Mouse (Mus musculus): ENCODE measurements around the gene H2-T3.
"Not testable (repeated sequence)": the region's sequence is repeated elsewhere in the genome, so short reads cannot be mapped to it uniquely, and the experiment has no call there.

Gene H2-T3

DNA sequence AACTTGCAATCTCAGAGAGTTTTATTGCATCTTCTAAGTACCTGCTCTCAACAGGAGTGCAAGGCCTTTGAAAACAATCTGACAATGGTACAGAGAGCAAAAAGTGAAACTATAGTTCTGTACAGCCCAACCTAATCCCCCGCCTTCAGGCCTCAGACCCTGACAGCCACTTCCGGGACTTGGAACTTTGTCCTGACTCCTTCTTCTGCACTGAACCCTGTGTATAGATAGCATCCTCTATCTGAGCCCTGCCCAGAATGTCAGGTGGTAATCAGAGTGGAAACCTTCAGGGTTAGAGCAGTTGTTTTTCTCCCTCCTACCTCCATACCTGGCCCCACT is at the start of gene H2-T3:
TSS of gene H2-T3 (minus strand) at position 119 of the 339 bp plus-strand sequence.
- no peak for DNase-seq (ENCODE audit: low read depth, low spot score)

DNA sequence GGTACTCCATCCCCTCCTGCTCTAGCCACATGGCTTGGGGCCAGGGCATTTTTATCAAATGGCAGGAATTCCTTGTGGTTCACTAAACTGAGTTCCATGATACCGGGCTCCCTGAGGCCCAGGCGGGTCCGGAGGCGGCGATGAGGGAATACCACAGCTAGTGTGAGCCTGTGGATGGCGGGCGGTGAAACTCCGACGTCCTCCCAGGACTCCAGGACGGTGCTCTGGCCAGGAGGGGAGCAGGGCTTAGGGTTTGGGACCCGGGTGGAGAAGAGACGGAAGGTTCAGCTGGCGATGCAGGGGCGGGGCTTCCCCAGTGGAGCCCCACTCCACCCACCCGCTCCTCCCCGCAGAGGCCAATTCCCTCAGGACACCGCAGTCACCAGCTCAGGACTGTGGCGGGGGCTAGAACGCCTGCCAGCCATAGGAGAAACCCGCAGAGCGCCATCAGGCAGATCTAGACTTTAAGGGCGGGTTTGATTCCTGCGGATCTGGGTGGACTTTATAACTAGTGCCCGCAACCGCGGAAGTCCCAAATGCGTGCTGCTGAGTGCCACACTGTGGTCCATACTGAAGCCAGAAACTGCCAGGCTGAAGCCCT is 47.3 kb upstream of the H2-T3 start:
- DNase-seq (ENCODE audit: low read depth, low spot score): no peak

DNA sequence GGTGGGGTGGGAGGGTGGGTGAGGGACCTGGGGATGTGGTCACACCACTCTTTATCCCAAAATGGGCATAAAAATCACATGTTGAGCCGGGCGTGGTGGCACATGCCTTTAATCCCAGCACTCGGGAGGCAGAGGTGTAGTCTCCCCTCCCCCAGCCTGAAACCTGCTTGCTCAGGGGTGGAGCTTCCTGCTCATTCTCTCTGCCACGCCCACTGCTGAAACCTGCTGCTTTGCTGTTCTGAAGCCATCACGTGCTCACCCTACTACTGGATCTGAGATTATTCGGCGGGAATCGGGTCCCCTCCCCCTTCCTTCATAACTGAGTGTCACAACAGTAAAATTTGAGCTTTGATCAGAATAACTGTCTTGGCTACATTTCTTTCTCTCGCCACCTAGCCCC is 45.2 kb upstream of the H2-T3 start:
- DNase-seq (ENCODE audit: low read depth, low spot score): not testable (repeated sequence)

DNA sequence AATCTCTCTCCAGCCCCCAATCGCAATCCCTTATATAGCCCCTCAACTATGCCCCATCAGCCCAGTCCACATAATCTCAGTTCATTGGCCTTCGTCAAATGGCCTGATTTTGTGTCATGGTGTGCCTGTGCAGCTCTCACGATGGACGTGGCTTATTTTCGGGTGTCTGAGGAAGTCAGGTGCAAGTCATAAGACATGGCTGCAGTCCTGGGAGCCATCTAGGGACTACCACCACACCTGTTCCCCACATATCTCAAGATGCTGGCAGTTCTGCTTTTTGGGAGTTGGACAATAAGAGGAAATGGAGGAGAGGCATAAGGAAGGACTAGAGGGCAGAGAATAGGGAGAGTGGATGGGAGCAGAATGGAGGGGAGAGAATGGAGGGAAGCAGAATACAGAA is 43.5 kb upstream of the H2-T3 start:
- DNase-seq (ENCODE audit: low read depth, low spot score): no peak

DNA sequence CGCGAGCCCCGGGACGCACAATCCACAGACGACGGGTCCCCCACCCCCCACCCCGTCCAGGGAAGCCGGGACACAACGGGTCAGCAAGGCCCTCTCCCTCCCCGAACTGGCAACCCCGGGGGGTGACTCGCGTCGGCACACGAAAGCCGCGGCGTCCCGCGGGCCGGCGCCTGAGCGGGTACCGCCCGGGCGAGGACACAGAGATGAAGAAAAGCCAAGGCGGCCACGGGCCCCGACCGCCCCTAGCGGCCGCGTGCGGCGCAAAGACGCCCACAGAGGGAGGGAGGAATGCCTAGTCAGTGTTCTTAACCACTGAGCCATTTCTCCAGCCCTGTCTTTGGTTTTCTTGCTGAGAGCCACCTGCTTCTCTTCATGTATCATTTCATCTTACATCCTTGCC is 41.2 kb upstream of the H2-T3 start:
- peak; percentile 62 for DNase-seq (ENCODE audit: low read depth, low spot score)

DNA sequence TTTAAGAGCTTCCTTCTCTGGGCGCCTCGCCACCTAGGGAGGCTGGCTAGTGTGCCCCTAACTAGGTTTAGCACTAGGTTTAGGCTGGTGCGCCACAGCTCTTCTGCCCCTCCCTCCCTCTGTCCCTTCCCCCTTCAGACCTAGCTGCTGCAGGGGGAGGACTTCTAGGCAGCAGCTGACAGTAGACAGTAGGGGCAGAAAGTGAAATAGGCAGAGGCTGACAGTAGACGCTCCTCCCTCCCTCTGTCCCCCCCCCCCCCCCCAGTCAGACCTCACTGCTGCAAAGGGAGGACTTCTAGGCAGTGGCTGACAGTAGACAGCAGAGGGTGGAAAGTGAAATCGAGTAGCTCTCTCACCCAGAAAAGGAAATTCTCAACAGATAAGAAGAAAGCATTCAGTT is 39.0 kb upstream of the H2-T3 start:
- no peak for DNase-seq (ENCODE audit: low read depth, low spot score)

DNA sequence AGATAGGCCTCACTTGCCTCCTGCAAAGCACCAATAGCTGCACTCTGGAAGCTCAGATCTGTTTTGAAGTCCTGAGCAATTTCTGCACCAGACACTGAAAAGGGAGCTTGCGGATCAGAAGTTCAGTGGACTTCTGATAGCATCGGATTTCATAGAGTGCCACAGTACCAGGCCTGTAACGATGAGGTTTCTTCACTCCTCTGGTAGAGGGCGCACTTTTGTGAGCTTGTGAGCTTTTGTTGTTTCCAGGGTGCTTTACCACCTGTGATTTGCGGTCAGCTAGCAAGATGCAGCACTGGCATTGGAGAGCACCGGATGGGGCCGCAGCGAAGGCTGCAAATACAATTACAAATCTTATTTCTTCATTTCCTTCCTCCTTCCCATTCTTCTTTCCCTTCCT is 36.8 kb upstream of the H2-T3 start:
- DNase-seq (ENCODE audit: low read depth, low spot score): no peak

DNA sequence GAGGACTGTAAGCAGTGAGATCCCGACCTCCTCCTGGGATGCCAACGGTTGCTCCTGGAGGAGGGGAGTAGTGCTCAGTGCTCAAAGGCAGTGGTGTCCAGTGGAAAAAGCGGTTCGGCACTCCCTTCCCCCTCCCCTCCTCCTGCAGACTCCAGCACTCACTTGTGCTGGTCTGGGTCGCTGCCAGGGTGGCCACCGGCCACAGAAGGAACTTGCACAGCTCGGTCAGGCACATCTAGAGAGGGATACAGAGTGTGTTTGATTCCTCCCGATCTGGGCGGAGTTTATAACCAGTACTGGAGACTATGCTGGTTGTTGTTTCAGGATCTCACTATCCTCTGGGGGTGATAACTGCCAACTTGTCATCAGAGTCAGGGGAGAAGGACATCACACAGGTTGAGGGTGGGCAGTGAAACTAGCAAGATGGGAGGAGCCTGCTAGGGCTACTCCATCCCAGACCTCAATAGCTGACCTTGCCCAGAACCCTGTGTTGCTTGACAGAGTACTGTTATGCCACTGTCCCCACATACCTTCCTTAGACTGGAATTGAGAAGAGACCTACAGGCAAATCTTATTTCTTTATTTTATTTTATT is 35.2 kb upstream of the H2-T3 start:
- no peak for DNase-seq (ENCODE audit: low read depth, low spot score)

DNA sequence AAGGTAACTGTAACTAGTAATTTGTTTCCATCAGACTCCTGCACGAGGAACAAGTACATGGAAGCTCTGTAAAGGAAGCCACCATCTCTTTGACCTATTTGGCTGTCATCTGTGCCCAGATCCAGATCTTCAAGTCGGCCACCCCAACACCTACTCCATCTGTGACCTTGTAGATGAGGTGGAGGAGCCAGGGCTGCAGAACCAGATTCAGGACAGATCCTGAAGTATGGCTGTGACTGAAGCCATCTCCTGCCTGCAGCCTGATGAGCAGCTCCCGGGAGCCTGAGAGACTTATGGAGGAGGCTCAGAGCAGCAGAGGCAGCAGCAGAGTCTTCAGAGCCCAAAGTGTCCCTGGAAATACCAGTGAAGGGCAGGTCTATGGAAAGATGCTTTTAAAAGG is 34.4 kb upstream of the H2-T3 start:
- no peak for DNase-seq (ENCODE audit: low read depth, low spot score)

DNA sequence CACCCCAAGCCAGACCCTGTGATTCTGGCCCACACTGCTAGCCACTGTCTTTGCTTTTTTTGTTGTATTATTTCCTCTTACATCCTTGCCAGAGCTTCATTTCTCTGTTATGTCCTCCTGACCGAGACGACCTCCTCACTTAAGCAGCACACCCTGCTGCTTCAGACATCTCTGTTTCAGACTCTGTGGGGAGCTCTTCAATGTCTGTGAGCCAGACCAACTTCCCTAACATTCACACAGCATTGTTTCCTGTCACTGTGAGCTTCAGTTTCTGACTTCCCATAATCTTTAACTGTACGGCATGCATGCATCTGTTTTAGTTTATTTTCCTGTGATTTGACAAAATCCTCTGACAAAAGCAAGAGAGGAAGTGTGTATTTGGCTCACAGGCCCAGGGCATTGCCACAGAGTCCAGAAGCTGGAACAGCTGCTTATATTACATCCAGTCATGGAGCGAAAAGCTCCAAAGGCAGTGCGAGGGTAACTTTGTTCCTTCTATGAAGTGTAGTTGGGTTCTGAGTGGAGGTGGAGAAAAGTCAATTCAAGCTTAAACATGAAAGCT is 28.6 kb upstream of the H2-T3 start:
- no peak for DNase-seq (ENCODE audit: low read depth, low spot score)

DNA sequence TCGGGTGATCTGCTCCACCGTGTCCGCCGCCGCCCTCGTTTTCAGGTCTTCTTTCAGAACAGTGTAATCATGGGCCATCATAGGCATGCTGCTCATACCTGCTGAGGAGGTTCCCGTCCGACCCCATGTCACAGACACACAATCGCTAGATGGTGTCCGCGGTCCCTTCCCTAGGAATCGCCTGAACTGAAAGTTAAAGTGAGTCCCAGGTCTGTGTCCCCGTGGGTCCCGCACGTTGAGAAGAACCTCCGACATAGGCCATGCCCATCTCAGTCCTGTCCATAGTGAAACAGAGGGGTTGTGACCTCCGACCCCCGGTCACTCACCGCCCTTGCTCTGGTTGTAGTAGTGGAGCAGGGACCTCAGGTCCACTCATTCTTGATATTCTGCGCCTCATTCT is 25.5 kb upstream of the H2-T3 start:
- no peak for DNase-seq (ENCODE audit: low read depth, low spot score)

DNA sequence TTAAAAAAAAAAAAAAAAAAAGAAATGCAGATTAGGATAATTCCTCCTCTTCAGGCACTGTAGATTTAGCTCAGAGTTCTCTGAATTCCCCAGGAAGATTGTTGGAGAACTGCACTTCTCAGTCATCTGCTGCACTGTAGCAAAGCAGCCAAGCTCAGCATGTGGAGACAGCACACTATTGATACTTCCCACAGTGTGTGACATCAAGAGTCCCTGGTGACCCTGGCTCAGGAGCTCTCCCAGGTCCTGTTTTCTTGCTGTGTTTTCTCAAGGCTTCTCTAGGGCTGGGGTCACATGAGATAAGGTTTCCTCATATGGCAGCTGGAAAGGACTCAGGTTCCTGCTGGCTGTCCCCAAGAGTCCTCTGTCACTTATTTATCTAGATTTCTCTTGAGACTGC is 16.8 kb upstream of the H2-T3 start:
- no peak for DNase-seq (ENCODE audit: low read depth, low spot score)

DNA sequence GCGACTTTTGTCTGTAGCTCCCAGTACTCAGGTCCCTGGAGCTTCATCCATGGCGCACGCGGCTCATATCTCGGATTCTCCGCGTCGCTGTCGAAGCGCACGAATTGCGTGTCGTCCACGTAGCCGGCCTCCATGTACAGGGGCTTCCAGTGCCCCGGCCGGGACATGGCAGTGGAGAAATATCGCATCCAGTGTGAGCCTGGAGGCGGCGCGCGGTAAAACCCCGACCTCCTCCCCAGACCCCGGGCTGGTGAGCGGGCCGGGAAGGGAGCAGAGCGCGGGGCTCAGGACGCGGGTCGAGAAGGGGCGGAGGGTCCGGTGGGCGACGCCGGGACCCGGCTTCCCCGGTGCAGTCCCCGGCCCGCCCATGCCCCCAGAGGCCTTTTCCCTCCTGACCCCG is 15.8 kb upstream of the H2-T3 start:
- no peak for DNase-seq (ENCODE audit: low read depth, low spot score)

DNA sequence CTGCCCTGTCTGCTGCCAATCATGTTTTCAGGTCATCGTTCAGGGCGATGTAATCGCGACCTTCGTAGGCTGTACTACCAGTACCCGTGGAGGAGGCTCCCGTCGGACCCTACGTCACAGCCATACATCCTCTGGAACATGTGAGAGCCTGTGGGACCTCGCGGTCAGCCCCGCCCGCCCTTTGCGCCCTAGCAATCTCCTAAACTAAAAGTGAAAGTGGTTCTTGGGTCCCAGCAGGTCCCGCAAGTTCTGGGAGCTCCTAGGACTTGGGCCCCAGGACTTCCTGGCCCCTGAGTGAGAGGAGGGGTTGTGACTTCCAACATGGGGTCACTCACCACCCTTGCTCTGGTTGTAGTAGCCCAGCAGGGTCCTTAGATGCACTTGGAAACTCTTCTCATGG is 15.4 kb upstream of the H2-T3 start:
- DNase-seq (ENCODE audit: low read depth, low spot score): no peak

DNA sequence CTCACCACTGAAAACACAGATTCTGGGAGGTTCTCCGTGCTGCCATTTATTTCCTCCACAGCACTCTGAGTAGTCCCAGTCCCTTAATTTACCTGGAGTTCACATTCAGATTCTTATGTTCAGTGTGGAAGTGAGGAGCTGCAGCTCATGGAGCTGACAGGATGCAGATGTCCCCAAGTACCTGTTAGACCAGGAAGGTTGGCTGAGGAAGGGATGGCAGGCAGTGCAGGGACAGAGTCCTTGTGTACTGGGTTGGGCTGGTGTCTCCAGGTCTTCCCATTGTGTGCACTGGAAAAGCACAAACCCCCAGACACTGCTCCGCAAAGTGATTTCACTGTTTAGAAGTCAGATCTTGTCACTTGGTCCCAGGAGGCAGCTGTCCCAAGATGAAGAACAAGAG is 11.8 kb upstream of the H2-T3 start:
- DNase-seq (ENCODE audit: low read depth, low spot score): no peak

DNA sequence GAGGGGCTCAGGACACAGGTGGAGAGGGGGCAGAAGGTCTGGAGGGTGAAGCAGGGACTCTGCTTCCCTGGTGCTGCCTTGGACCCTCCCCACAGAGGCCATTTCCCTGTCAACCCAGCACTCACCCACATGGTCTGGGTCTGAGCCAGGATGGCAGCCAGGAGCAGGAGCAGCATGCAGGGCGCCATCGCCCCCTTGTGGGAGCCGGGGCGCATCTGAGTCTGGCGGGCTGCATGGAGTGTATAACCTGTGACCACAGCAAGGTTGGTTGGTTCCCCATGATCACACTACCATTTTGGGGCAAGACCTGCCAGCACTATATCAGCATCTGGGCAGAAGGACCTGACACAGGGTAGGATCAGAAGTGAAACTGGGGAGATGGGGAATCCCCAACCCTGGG is 8.2 kb upstream of the H2-T3 start:
- no peak for DNase-seq (ENCODE audit: low read depth, low spot score)

DNA sequence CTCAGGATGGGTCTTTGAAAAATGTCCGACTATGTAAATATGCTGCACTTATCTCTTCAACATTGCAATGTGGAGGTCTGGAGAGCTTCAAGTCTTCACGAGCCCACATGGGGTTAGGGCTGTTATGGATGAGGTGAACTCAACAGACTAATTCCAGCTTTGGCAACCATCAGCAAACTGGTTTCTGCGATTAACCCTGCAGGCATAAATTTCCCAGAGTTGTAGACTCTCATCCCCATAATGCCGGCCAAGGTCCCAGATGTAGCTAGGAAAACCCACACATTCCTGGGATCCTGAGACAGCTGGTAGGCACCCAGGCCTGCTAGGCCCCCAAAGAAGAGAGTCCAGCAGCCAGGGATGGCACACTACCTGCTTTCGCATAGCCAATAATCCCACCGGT is 4.4 kb upstream of the H2-T3 start:
- no peak for DNase-seq (ENCODE audit: low read depth, low spot score)

DNA sequence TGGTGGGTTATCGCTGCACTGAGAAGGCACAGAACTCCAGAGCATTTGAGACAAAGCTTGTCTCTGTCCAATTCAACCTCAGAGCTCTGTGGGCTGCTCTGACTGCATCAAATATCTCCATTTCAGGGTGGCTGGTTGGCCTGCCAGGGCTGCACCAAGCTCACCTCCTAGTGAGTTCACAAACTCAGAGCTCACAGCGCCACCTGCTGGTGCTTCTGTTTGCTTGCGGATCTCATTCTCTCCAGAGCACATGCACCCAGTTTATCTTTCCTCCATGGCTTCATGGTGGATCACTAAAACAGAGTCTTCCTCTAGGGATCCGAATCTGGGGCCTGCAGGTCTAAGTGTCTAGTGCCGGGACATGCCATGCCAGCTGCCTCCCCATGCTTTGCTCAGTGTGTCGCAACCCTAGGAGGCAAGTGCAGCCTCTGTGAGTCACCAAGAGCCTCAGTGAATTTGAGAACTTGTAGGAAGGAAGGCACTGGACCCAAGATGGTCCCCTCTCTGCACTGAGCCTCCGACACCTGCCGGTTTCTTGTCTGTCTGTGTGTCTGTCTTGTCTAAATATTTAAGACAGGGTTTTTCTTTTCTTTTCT is 3.6 kb upstream of the H2-T3 start:
- peak; percentile 34 for DNase-seq (ENCODE audit: low read depth, low spot score)

DNA sequence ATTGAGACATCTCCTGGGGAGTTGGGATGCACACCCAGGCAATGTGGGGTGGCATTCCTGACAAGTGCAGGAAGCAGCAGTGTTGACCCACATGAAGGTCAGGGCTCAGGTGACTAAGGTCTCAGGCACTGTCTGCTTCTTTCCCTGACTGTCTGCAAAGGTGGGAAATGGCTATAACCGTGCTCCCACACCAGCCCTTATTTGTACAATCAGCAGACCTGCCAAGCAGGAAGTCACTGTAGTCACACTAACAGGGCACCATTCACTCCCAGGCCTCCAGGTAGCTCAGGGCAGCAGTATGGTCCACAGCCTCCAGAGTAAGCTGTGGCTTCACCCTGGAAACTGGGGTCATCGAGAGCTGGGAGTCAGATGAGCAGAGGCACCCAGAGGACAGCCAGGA is 2.3 kb upstream of the H2-T3 start:
- DNase-seq (ENCODE audit: low read depth, low spot score): no peak

DNA sequence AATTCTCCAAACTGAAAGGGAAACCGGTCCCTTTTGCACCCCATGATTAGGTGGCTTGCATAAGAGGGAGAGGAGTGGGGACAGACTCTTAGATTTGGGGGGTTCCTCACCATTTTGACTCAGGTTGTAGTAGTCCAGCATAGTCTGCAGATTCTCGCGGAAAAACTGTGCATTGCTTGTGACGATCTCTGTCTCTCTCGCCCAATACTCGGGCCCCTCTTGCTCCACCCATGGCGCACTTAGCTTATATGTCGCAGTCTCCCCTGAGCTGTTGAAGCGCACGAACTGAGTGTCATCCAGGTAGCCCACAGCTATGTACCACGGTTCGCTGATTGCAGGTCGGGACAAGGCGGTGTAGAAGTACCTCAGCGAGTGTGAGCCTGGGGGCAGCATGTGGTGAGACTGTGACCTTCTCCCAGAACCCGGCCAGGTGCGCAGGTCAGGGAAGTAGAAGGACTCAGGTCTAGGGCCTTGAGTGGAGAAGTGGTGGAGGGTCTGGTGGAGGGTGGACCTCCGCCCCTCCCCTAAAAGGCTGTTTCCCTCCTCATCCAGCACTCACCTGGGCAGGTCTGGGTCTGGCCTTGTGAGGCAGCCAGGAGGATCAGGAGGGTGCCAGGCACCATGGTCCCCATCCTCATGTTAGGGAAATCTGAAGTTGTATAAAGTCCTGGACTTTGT is 457 bp downstream of the H2-T3 start:
- no peak for DNase-seq (ENCODE audit: low read depth, low spot score)

DNA sequence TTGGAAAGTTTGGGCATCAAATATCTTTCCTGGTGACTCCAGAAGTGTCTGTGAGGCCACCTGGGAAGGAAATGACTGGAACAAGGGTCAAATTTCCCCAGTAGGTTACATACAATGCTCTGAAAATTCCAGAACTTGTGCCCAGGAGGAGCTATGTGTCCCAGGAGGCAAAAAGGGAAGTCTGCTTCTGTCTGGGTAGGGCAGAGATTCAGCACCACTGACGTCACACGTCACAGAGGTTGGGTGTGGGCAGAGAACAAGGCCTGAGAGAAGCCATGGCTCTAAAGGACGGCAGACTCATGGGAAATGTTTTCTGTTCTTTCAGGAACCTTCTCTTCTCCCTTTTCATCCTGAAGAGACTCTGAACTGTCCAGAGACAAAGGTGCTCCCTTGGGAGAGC is 2.5 kb downstream of the H2-T3 start:
- no peak for DNase-seq (ENCODE audit: low read depth, low spot score)

DNA sequence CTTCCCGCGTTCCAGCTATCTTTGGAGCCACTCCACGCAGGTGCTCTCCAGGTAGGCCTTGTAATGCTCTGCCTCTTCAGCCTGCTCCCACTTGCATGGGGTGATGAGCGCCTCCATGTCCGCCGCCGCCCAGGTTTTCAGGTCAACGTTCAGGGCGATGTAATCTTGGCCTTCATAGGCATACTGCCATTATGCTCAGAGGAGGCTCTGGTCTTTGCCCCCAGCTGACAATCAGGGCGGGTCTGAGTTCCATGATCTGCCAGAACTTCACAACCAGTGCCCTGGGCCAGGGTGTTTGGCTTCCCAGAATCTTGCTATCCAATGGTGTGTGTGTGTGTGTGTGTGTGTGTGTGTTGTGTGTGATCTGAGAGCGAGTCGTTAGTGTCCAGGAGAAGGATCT is 7.9 kb downstream of the H2-T3 start:
- no peak for DNase-seq (ENCODE audit: low read depth, low spot score)

DNA sequence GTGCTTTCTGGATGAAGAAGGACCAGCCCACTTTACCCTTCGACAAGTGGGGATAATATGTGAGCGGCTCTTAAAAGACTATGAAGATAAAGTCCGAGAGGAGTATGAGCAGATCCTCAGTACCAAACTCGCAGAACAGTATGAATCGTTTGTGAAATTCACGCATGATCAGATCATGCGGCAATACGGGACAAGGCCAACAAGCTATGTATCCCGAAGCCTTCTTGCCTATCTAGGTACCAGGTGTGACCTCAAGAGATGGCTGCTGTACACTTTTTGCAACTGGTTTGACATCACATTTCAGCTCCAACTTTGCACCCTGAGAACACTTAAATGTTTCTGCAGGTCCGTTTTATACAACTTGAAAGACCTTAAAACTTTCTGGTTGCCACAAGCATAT is 10.6 kb downstream of the H2-T3 start:
- DNase-seq (ENCODE audit: low read depth, low spot score): not testable (repeated sequence)
